Mouse (Mus musculus) neural tube, embryonic 11.5 days (tissue): ENCODE results near the gene Sptlc3. TPM values are rescaled to one million over a fixed set of nuclear protein-coding genes. Genes with fewer than 3 reads are reported as not detected.

Experiments used
- ATAC-seq: fragments of 200-750 bp; cut with Nextera tagmentation; 2 replicates; pipeline ENCODE4 v1.8.0; 2017; ENCODE audit warnings: moderate number of reproducible peaks, mild to moderate bottlenecking, moderate TSS enrichment, moderate library complexity; ENCODE audit not compliant: insufficient read depth, low FRiP score, low TSS enrichment
- DNase-seq: peaks from one replicate; pipeline ENCODE4 v3.0.0-alpha.2; 2015; ENCODE audit warnings: low spot score
- H3K27ac ChIP-seq: fragments of 300-500 bp; sonication (generic); 2 replicates; pipeline ENCODE4 v1.5.1; 2014; ENCODE audit warnings: low read depth, mild to moderate bottlenecking, low read length
- H3K27me3 ChIP-seq: fragments of 300-500 bp; sonication (generic); 2 replicates; pipeline ENCODE4 v1.6.1; 2014; ENCODE audit warnings: mild to moderate bottlenecking, low read length, mixed read lengths; ENCODE audit not compliant: control insufficient read depth, insufficient read depth
- H3K36me3 ChIP-seq: fragments of 300-500 bp; sonication (generic); 2 replicates; pipeline ENCODE4 v1.6.1; 2014; ENCODE audit warnings: mild to moderate bottlenecking, low read length, moderate library complexity, mixed read lengths; ENCODE audit not compliant: control insufficient read depth, insufficient read depth
- H3K4me1 ChIP-seq: fragments of 300-500 bp; sonication (generic); 2 replicates; pipeline ENCODE4 v1.6.1; 2014; ENCODE audit warnings: low read length, mixed read lengths; ENCODE audit not compliant: control insufficient read depth, insufficient read depth
- H3K4me2 ChIP-seq: fragments of 300-500 bp; sonication (generic); 2 replicates; pipeline ENCODE4 v1.6.1; 2014; ENCODE audit warnings: low read depth, mild to moderate bottlenecking, moderate library complexity
- H3K4me3 ChIP-seq: fragments of 300-500 bp; sonication (generic); 2 replicates; pipeline ENCODE4 v1.5.1; 2014; ENCODE audit warnings: low read depth, low read length
- H3K9ac ChIP-seq: fragments of 300-500 bp; sonication (generic); 2 replicates; pipeline ENCODE4 v1.6.1; 2014; ENCODE audit warnings: mild to moderate bottlenecking, low read length
- H3K9me3 ChIP-seq: fragments of 300-500 bp; sonication (generic); 2 replicates; pipeline ENCODE4 v1.6.1; 2016; ENCODE audit warnings: low read length; ENCODE audit not compliant: control insufficient read depth
- WGBS: fragments of 180-500 bp; shearing (Covaris S2); extraction: QIAGEN DNeasy Blood & Tissue Kit; methylation state at CpG from one replicate; pipeline ENCODE4 v1.1.7; 2014; 5-methylcytosine and 5-hydroxymethylcytosine counted together
- polyA plus RNA-seq: library from polyadenylated mRNA; unstranded; fragments of >200 nt; fragmentation: Nextera tagmentation; extraction: Ambion mirVana; gene quantifications from 2 replicates; pipeline ENCODE4 v1.2.1, GENCODE M21; 2014

The Sptlc3 gene
- polyA plus RNA-seq, 1 experiment from 2014 or later: 0.09 TPM

DNA sequence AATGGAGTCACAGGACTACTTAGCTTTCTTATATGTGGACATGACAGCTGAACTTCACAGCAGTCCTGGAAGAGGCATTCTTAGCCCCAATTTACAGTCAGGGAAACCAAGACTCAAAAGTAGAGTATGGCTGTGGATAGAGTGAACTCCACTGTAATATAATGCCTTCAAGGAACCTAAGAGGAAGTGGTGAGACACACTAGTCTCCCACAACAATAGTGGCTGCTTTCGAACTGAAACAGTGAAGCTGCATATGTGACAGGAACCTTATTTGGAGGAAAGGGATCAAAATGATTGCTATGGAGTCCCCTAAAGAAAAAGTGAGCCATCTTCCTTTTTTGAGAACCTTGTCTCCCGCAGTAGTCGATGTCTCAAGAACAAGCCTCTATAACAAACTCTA is 178.1 kb downstream of the Sptlc3 start:
- Histone ChIP-seq H3K4me2 (no peak overlapping the region), H3K9ac (no peak overlapping the region), H3K27me3 (no peaks in the 10 kb centered on the region), H3K9me3 (no peaks in the 10 kb centered on the region), H3K27ac (no peak overlapping the region), H3K36me3 (no peaks in the 10 kb centered on the region), H3K4me3 (no peak overlapping the region), H3K4me1 (0 out of 2 replicates have a peak, but pooled peaks cover 2% of the 10 kb centered on the region)
- ATAC-seq (no peak), DNase-seq (no peak)
- 89% methylated on average over 3 of the region's 3 CpGs for WGBS

DNA sequence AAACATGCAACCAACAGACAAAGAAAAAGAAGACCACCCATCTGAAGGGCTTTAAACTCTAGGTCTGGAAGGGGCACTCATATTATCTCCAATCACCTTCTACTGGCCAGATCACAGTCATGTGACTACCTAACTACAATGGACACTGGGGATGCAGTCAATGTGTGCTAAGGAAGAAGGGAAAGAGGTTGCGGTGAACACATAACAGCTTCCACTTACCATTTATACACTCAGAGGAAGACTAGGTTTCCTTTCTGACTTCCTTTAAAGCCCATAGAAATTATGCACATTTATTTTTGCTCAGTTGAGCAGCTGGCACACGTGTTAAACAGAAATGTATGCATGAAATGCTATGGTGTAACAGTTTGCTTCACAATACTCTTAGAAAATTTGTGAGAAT is 178.7 kb downstream of the Sptlc3 start:
- Histone ChIP-seq H3K27me3 (no peaks in the 10 kb centered on the region), H3K36me3 (no peaks in the 10 kb centered on the region), H3K4me3 (no peak overlapping the region), H3K9me3 (no peaks in the 10 kb centered on the region), H3K9ac (no peak overlapping the region), H3K4me1 (0 out of 2 replicates have a peak, but pooled peaks cover 2% of the 10 kb centered on the region), H3K27ac (no peak overlapping the region), H3K4me2 (no peak overlapping the region)
- 77% methylated on average over 2 of the region's 2 CpGs for WGBS
- DNase-seq (no peak), ATAC-seq (no peak)

DNA sequence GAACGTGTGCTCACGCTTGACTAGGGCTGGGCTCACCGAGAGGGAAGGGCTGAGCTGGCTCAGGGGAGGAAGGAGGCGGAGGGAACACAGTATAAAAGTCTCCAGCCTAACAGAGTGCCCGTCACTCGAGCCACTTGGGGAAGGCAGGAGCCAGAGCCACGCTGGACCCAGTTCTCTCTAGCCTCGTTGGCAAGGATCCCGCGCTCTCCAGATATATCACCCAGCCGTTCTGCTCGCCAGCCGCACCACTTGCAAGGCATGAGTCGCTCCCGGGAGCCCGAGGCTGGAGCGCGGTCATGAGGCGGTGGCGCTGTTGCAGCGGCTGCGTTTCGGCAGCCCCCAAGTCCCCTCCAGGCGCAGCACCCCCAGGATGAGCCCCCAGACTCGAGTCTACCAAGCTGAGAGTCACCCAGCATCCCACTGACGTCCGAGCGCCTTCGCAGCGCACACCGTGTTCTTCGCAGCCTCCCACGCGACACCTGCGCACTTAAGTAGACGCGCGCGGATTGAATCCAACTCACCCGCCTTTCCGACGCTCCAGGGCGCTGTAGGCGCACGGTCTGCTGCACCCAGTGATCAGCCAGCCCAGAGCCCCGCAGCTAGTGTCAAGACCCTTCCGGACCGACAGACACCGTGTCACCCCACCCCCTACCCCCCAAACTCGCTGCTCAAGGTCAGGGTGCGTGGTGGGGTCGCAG is 183.5 kb downstream of the Sptlc3 start:
- 0 out of 2 replicates have a peak, but pooled peaks cover 2% of the 10 kb centered on the region for H3K4me1 ChIP-seq
- WGBS: under 1% methylated on average over 52 of the region's 52 CpGs
- H3K36me3 ChIP-seq: no peaks in the 10 kb centered on the region
- peak overlapping the region; percentile 86 for H3K9ac ChIP-seq
- peak overlapping the region; percentile 100 for H3K4me2 ChIP-seq
- ATAC-seq: peak; percentile 52
- H3K27ac ChIP-seq: no peak overlapping the region
- H3K9me3 ChIP-seq: no peaks in the 10 kb centered on the region
- DNase-seq: peak; percentile 71
- peak overlapping the region; percentile 90 for H3K4me3 ChIP-seq
- no peaks in the 10 kb centered on the region for H3K27me3 ChIP-seq

DNA sequence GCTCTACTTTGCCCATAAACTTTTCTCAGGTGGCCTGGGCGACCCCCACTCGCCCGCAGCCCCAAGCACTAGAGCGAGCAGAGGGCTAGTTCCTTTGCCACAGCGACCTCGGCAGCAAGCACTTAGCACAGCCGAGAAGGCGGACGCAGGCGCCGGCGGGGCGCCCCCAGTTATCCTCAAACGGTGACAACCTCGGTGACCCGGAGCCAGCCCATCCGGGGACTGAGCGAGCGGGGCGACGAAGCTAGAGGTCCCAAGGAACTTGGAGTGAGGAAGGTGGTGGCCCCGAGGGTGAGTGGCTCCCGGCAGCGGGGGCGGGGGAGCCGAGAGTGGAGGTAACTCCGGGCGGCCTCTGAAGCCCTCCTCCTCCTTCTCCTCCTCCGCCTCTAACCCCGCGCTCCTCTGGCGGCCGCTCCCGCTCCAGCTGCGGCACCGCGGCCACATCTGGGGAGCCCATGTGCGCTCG is 184.1 kb downstream of the Sptlc3 start, which contains the start of gene Ism1:
Gene Ism1 (plus strand): TSS at position 370 of the 466 bp plus-strand sequence.
- H3K9ac ChIP-seq: peak within 1 kb of the TSS; percentile 86
- H3K27me3 ChIP-seq: no peaks in the 10 kb centered on the region
- ATAC-seq: peak; percentile 73
- peak; percentile 72 for DNase-seq
- H3K4me1 ChIP-seq: 0 out of 2 replicates have a peak, but pooled peaks cover 2% of the 10 kb centered on the region
- peak within 1 kb of the TSS; percentile 100 for H3K4me2 ChIP-seq
- WGBS: under 1% methylated on average over 32 of the region's 39 CpGs
- H3K36me3 ChIP-seq: no peaks in the 10 kb centered on the region
- peak within 1 kb of the TSS; percentile 79 for H3K27ac ChIP-seq
- no peaks in the 10 kb centered on the region for H3K9me3 ChIP-seq
- peak within 1 kb of the TSS; percentile 90 for H3K4me3 ChIP-seq

DNA sequence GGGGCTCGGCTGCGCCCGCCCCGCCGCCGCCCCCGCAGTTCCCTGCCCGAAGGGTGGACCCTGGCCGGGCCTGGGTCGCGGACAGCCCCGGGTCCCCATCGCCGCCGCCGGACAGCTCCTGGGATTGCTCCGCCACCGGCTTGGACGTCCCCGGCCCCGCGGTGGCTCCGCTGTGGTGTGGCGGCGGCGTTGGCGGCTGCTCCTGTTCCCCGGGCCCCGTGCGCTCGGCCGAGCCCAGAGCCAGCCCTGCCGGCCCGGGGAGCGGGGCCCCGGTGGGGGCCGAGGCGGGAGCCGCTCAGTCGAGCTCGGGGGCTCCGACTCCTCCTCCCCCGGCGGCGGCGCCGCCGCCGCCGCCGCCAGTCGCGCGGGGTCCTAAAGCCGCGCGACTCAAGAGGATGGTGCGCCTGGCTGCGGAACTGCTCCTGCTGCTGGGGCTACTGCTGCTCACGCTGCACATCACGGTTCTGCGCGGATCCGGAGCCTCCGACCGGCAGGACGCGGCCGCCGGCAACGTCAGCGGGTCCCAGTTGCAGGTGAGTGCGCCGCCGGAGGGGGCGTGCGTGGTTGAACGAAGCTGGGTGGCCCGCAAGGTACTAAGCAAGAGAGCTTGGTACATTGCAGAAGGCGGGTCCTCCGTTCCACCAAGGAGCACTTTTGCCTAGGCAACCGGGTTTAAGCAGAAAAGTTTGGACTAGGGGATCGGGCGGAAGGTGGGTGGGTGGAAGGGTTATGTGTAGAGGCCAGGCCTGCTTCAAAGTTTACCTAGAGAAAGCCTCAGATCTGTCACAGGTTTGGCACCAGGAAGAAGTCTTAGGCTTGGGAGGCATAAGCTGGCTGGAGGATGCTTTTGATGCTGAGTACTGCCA is 184.8 kb downstream of the Sptlc3 start:
- Histone ChIP-seq H3K4me2 (peak overlapping the region; percentile 100), H3K27ac (peak overlapping the region; percentile 79), H3K9me3 (no peaks in the 10 kb centered on the region), H3K4me1 (0 out of 2 replicates have a peak, but pooled peaks cover 2% of the 10 kb centered on the region), H3K9ac (peak overlapping the region; percentile 86), H3K4me3 (peak overlapping the region; percentile 90), H3K36me3 (no peaks in the 10 kb centered on the region), H3K27me3 (no peaks in the 10 kb centered on the region)
- WGBS: under 1% methylated on average over 67 of the region's 84 CpGs
- ATAC-seq (peak; percentile 84), DNase-seq (peak; percentile 86)

- no peaks in the 10 kb centered on the region for H3K36me3 ChIP-seq
- H3K9me3 ChIP-seq: no peaks in the 10 kb centered on the region
- H3K27me3 ChIP-seq: no peaks in the 10 kb centered on the region
- no peak overlapping the region for H3K4me3 ChIP-seq
- 78% methylated on average over 3 of the region's 3 CpGs for WGBS
- no peak overlapping the region for H3K27ac ChIP-seq
- H3K4me1 ChIP-seq: no peaks in the 10 kb centered on the region
- DNase-seq: no peak
- no peak overlapping the region for H3K4me2 ChIP-seq
- ATAC-seq: no peak
- H3K9ac ChIP-seq: no peak overlapping the region
Observed at GRCm38 (mm10) chr2:139682540-139682939, 188.8 kb downstream of the Sptlc3 start.

Other genes starting within 250 kb of the Sptlc3 start
- 2.0 and 2.6 TPM in 2 replicates for gene Ism1, start 184.3 kb downstream of the Sptlc3 start, polyA plus RNA-seq